Mouse (Mus musculus): ENCODE data around the gene Gm13023.
"Not testable (repeated sequence)": the region's sequence is repeated elsewhere in the genome, so short reads cannot be mapped to it uniquely, and the experiment has no call there.

The Gm13023 gene

GRCm38 (mm10) chr4:143789052-143789451, at the start of gene Gm13023:
TSS of gene Gm13023 (plus strand) at chr4:143789352.
- not testable (repeated sequence) for DNase-seq (ENCODE audit: low spot score in 2 of 2)

- DNase-seq (ENCODE audit: low spot score in 2 of 2) = no peak
These were observed 26.8 kb downstream of the Gm13023 start, which contains the start of gene Gm13084 for GRCm38 (mm10) chr4:143815993-143816392. TSS of gene Gm13084 (minus strand) at chr4:143816093.
